Mouse (Mus musculus): ENCODE results near the gene Chchd2. TPM values are rescaled to one million over a fixed set of nuclear protein-coding genes. Genes with fewer than 3 reads are reported as not detected.

The Chchd2 gene
- polyA plus RNA-seq, 1 experiment from 2014 or later: 1,157 TPM

Other genes with a start within 250 kb of the Chchd2 start
- 2.6 and 3.1 TPM in 2 replicates for gene Zfp11, start 217.4 kb downstream of the Chchd2 start, polyA plus RNA-seq (2015; fragmentation: Nextera tagmentation; extraction: Ambion mirVana)
- gene Sept14, start 179.0 kb downstream of the Chchd2 start, polyA plus RNA-seq (2015; fragmentation: Nextera tagmentation; extraction: Ambion mirVana): not detected in 2 replicates
- 183 and 196 TPM in 2 replicates for gene Mrps17, start 172.0 kb downstream of the Chchd2 start, polyA plus RNA-seq (2015; fragmentation: Nextera tagmentation; extraction: Ambion mirVana)
- 73.9 and 80.4 TPM in 2 replicates for gene Nipsnap2, start 162.4 kb downstream of the Chchd2 start, polyA plus RNA-seq (2015; fragmentation: Nextera tagmentation; extraction: Ambion mirVana)
- 48.0 and 57.1 TPM in 2 replicates for gene Psph, start 100.0 kb downstream of the Chchd2 start, polyA plus RNA-seq (2015; fragmentation: Nextera tagmentation; extraction: Ambion mirVana)
- 33.4 and 35.3 TPM in 2 replicates for gene Sumf2, start 40.5 kb downstream of the Chchd2 start, polyA plus RNA-seq (2015; fragmentation: Nextera tagmentation; extraction: Ambion mirVana)
- gene Zbed5, start 8.3 kb upstream of the Chchd2 start, polyA plus RNA-seq (2015; fragmentation: Nextera tagmentation; extraction: Ambion mirVana): 2.2 and 2.4 TPM in 2 replicates
- gene Phkg1, start 11.1 kb upstream of the Chchd2 start, polyA plus RNA-seq (2015; fragmentation: Nextera tagmentation; extraction: Ambion mirVana): 0.11 TPM in 1 of 2 replicates, not detected in the other
- gene Nupr1l, start 21.1 kb upstream of the Chchd2 start, polyA plus RNA-seq (2015; fragmentation: Nextera tagmentation; extraction: Ambion mirVana): 2.1 and 2.3 TPM in 2 replicates
- 22.1 and 28.8 TPM in 2 replicates for gene Vkorc1l1, start 54.5 kb upstream of the Chchd2 start, polyA plus RNA-seq (2015; fragmentation: Nextera tagmentation; extraction: Ambion mirVana)
- 110 and 131 TPM in 2 replicates for gene Gusb, start 115.6 kb upstream of the Chchd2 start, polyA plus RNA-seq (2015; fragmentation: Nextera tagmentation; extraction: Ambion mirVana)
- gene Asl, start 141.8 kb upstream of the Chchd2 start, polyA plus RNA-seq (2015; fragmentation: Nextera tagmentation; extraction: Ambion mirVana): 74.1 and 89.4 TPM in 2 replicates
- gene Crcp, start 141.8 kb upstream of the Chchd2 start, polyA plus RNA-seq (2015; fragmentation: Nextera tagmentation; extraction: Ambion mirVana): 37.2 and 38.7 TPM in 2 replicates
- gene Tpst1, start 185.9 kb upstream of the Chchd2 start, polyA plus RNA-seq (2015; fragmentation: Nextera tagmentation; extraction: Ambion mirVana): 46.4 and 51.7 TPM in 2 replicates

Measured in intestine, embryonic 16.5 days (tissue).